ENCODE assay signal across 7 mouse cellular contexts in genomic region chr10:89327004-89327511, GRCm38 (mm10). TPM values are rescaled to one million over a fixed set of nuclear protein-coding genes. Genes with fewer than 3 reads are reported as not detected.
A peak's percentile ranks its signal among the peaks of the same experiment; 100 is the strongest.
DNase-seq lines count a peak whose midpoint lies in the region; ATAC-seq lines count a peak whose summit lies in the region.

No protein-coding gene starts in this region.

- peak; percentile 99 for ATAC-seq in frontal cortex, adult (ENCODE audit: low TSS enrichment)
- peak; percentile 61; the same call in 1 of the 2 replicates for ATAC-seq in intestine, embryonic 15.5 days
- peak; percentile 74; the same call in 1 of the 2 replicates for ATAC-seq in midbrain, embryonic 12.5 days (ENCODE audit: low FRiP score, low read depth)

- no peaks in the 10 kb centered on the region for H3K9me3 ChIP-seq in intestine, embryonic 15.5 days
- no peaks in the 10 kb centered on the region for H3K9me3 ChIP-seq in midbrain, embryonic 12.5 days

- H3K27me3 ChIP-seq in intestine, embryonic 15.5 days (replicated peaks): no peaks in the 10 kb centered on the region
- peaks cover 5% of the 10 kb centered on the region; the same call in 1 of the 2 replicates for H3K27me3 ChIP-seq in midbrain, embryonic 12.5 days

- H3K4me2 ChIP-seq in intestine, embryonic 15.5 days (replicated peaks): no peak overlapping the region
- H3K4me2 ChIP-seq in midbrain, embryonic 12.5 days (replicated peaks): peak overlapping the region; percentile 25; the same call in 1 of the 2 replicates

- no peak overlapping the region for H3K27ac ChIP-seq in intestine, embryonic 15.5 days
- H3K27ac ChIP-seq in midbrain, embryonic 12.5 days (replicated peaks): no peak overlapping the region

- no peaks in the 10 kb centered on the region for H3K36me3 ChIP-seq in intestine, embryonic 15.5 days
- H3K36me3 ChIP-seq in midbrain, embryonic 12.5 days: no peaks in the 10 kb centered on the region

- H3K4me1 ChIP-seq in intestine, embryonic 15.5 days (replicated peaks): no peaks in the 10 kb centered on the region
- no peaks in the 10 kb centered on the region for H3K4me1 ChIP-seq in midbrain, embryonic 12.5 days

- WGBS in intestine, embryonic 15.5 days: 30% methylated on average over 15 of the region's 15 CpGs
- 15% methylated on average over 15 of the region's 15 CpGs for WGBS in midbrain, embryonic 12.5 days

- no peak overlapping the region for H3K9ac ChIP-seq in intestine, embryonic 15.5 days
- no peak overlapping the region for H3K9ac ChIP-seq in midbrain, embryonic 12.5 days (replicated peaks)

- DNase-seq in adipocyte (ENCODE audit: low spot score): peak; percentile 70
- DNase-seq in cerebellum, adult 9-10 months: peak; percentile 60
- DNase-seq in left cerebral cortex, adult 8-10 months (ENCODE audit: low spot score in 2 of 2): peak; percentile 24 to 65
- DNase-seq in skeletal muscle tissue, adult 2 months (ENCODE audit: low read depth, low spot score): peak; percentile 13

- no peak overlapping the region for H3K4me3 ChIP-seq in intestine, embryonic 15.5 days (replicated peaks)
- H3K4me3 ChIP-seq in midbrain, embryonic 12.5 days: no peak overlapping the region

RNA-seq across cellular contexts. Expression of gene Ano4, which starts 17.5 kb away (rescaled TPM):
- 0.47 and 0.48 TPM in 2 replicates for polyA plus RNA-seq in intestine, embryonic 15.5 days (2015; fragmentation: Nextera tagmentation; extraction: Ambion mirVana)
- total RNA-seq in left cerebral cortex, adult 8-10 months (2022): 10 to 100 TPM; 24.2 to 27.0 (median 25.0) TPM
- polyA plus RNA-seq in midbrain, embryonic 12.5 days (2016; fragmentation: Nextera tagmentation; extraction: Ambion mirVana): 3.1 and 3.4 TPM in 2 replicates

Comparison
In these comparisons a context has a peak if more than half of its experiments do, and no peak if none do; other contexts are left out.
1. DNase-seq: peak in every context shown above with its lines; median percentile 70 in adipocyte; 60 in cerebellum, adult 9-10 months; 44 in left cerebral cortex, adult 8-10 months; 13 in skeletal muscle tissue, adult 2 months.